ENCODE assay signal across 9 mouse cellular contexts in genomic region chr14:55101592-55101991, GRCm38 (mm10). TPM values are rescaled to one million over a fixed set of nuclear protein-coding genes. Genes with fewer than 3 reads are reported as not detected.
A peak's percentile ranks its signal among the peaks of the same experiment; 100 is the strongest.
DNase-seq lines count a peak whose midpoint lies in the region; ATAC-seq and TF ChIP-seq lines count a peak whose summit lies in the region.
"Had no signal": no experiment of that assay in that cellular context is flagged by ENCODE, and none has a peak within 500 bp of the region (broad histone marks: within the 10 kb centered on the region; RNA-seq: fewer than 3 reads in every experiment).

No protein-coding gene starts in this region.

- no peak overlapping the region for H3K4me2 ChIP-seq in midbrain, embryonic 11.5 days
- H3K4me2 ChIP-seq: neural tube, embryonic 12.5 days had no signal

- H3K36me3 ChIP-seq in midbrain, embryonic 10.5 days: peaks cover 27% of the 10 kb centered on the region
- H3K36me3 ChIP-seq in midbrain, embryonic 11.5 days (ENCODE audit: control insufficient read depth, insufficient read depth, low read length): no peaks in the 10 kb centered on the region

- H3K27me3 ChIP-seq in midbrain, embryonic 10.5 days (ENCODE audit: low read depth, poor library complexity, severe bottlenecking): peaks cover 20% of the 10 kb centered on the region
- H3K27me3 ChIP-seq in midbrain, embryonic 11.5 days (ENCODE audit: control insufficient read depth, insufficient read depth, low read length): no peaks in the 10 kb centered on the region
- H3K27me3 ChIP-seq: neural tube, embryonic 12.5 days had no signal

- no peak overlapping the region for H3K4me3 ChIP-seq in midbrain, embryonic 10.5 days
- H3K4me3 ChIP-seq in midbrain, embryonic 11.5 days (ENCODE audit: low read depth, low read length): no peak overlapping the region
- H3K4me3 ChIP-seq in embryonic fibroblast, embryonic 13.5 days (ENCODE audit: insufficient read depth, low read length): no peak overlapping the region
- H3K4me3 ChIP-seq: neural tube, embryonic 12.5 days had no signal

- TF ChIP-seq CTCF in embryonic fibroblast, embryonic 13.5 days (IDR thresholded peaks at IDR 0.05; ENCODE audit: borderline replicate concordance, insufficient read depth, low read length): peak; percentile 18; the same call in 1 of the 2 replicates

- no peak for ATAC-seq in midbrain, embryonic 11.5 days (ENCODE audit: low FRiP score)

- no peak for TF ChIP-seq POLR2A in embryonic fibroblast, embryonic 13.5 days (IDR thresholded peaks at IDR 0.05; ENCODE audit: low read depth, low read length)

- 50% methylated on average over 4 of the region's 4 CpGs for whole genome bisulfite sequencing in midbrain, embryonic 10.5 days
- WGBS in midbrain, embryonic 11.5 days: 46% methylated on average over 4 of the region's 4 CpGs

- peak; percentile 61 for DNase-seq in gastrocnemius, adult 18-20 months (ENCODE audit: low spot score)
- DNase-seq in gastrocnemius, postnatal 4 days (ENCODE audit: low spot score in 2 of 2): no peak
- peak; percentile 60 for DNase-seq in midbrain, embryonic 10.5 days (ENCODE audit: low spot score)
- DNase-seq in midbrain, embryonic 11.5 days (ENCODE audit: low spot score, missing footprints): no peak
- DNase-seq in ZHBTc4 (ENCODE audit: low read depth, low spot score): peak; percentile 75
- peak; percentile 79 for DNase-seq in lung, postnatal 36 days
- no peak for DNase-seq in urinary bladder, postnatal 14 days (ENCODE audit: low spot score)

- H3K27ac ChIP-seq in midbrain, embryonic 10.5 days (replicated peaks): no peak overlapping the region
- no peak overlapping the region for H3K27ac ChIP-seq in midbrain, embryonic 11.5 days (ENCODE audit: low read depth, low read length)
- no peak overlapping the region for H3K27ac ChIP-seq in embryonic fibroblast, embryonic 13.5 days (ENCODE audit: insufficient read depth, low read length)
- H3K27ac ChIP-seq: neural tube, embryonic 12.5 days had no signal

- no peaks in the 10 kb centered on the region for H3K9me3 ChIP-seq in midbrain, embryonic 10.5 days (replicated peaks)
- no peaks in the 10 kb centered on the region for H3K9me3 ChIP-seq in midbrain, embryonic 11.5 days (ENCODE audit: control insufficient read depth, low read length)
- H3K9me3 ChIP-seq: neural tube, embryonic 12.5 days had no signal

- no peak overlapping the region for H3K9ac ChIP-seq in midbrain, embryonic 11.5 days (ENCODE audit: low read length)
- H3K9ac ChIP-seq: neural tube, embryonic 12.5 days had no signal

- peaks cover 33% of the 10 kb centered on the region for H3K4me1 ChIP-seq in midbrain, embryonic 10.5 days
- H3K4me1 ChIP-seq in midbrain, embryonic 11.5 days (ENCODE audit: control insufficient read depth, insufficient read depth, low read length): peaks cover 18% of the 10 kb centered on the region
- H3K4me1 ChIP-seq in embryonic fibroblast, embryonic 13.5 days (ENCODE audit: control insufficient read depth, insufficient read depth, low read length): no peaks in the 10 kb centered on the region

RNA-seq across cellular contexts. Expression of gene Ap1g2, which starts 4.8 kb away (rescaled TPM):
- total RNA-seq in gastrocnemius, adult 18-20 months (2021): 1 to 10 TPM; 4.2 to 4.9 TPM
- total RNA-seq in gastrocnemius, postnatal 4 days (2021): 1 to 10 TPM; 6.5 to 8.3 TPM
- 12.7 and 15.0 TPM in 2 replicates for polyA plus RNA-seq in midbrain, embryonic 10.5 days (2016; fragmentation: Nextera tagmentation; extraction: Ambion mirVana)
- polyA plus RNA-seq in midbrain, embryonic 11.5 days (2014; fragmentation: Nextera tagmentation; extraction: Ambion mirVana): 9.5 and 10.1 TPM in 2 replicates
- polyA plus RNA-seq in embryonic fibroblast, embryonic 13.5 days (2011; ENCODE audit: insufficient read length, low read depth, missing spikeins): 6.7 and 10.0 TPM in 2 replicates

RNA-seq across cellular contexts. Expression of gene Thtpa, which starts 7.0 kb away (rescaled TPM):
- 10 to 100 TPM; 12.1 to 14.8 TPM for total RNA-seq in gastrocnemius, adult 18-20 months (2021)
- total RNA-seq in gastrocnemius, postnatal 4 days (2021): 10 to 100 TPM; 12.9 to 14.0 TPM
- 28.1 and 30.8 TPM in 2 replicates for polyA plus RNA-seq in midbrain, embryonic 10.5 days (2016; fragmentation: Nextera tagmentation; extraction: Ambion mirVana)
- 22.0 and 22.7 TPM in 2 replicates for polyA plus RNA-seq in midbrain, embryonic 11.5 days (2014; fragmentation: Nextera tagmentation; extraction: Ambion mirVana)
- 13.1 and 17.1 TPM in 2 replicates for polyA plus RNA-seq in embryonic fibroblast, embryonic 13.5 days (2011; ENCODE audit: insufficient read length, low read depth, missing spikeins)

RNA-seq across cellular contexts. Expression of gene Zfhx2, which starts 9.5 kb away (rescaled TPM):
- 1 to 10 TPM; 4.9 to 5.6 TPM for total RNA-seq in gastrocnemius, adult 18-20 months (2021)
- 1 to 10 TPM; 2.9 to 4.0 TPM for total RNA-seq in gastrocnemius, postnatal 4 days (2021)
- 7.6 and 12.5 TPM in 2 replicates for polyA plus RNA-seq in midbrain, embryonic 10.5 days (2016; fragmentation: Nextera tagmentation; extraction: Ambion mirVana)
- 11.3 and 11.5 TPM in 2 replicates for polyA plus RNA-seq in midbrain, embryonic 11.5 days (2014; fragmentation: Nextera tagmentation; extraction: Ambion mirVana)
- polyA plus RNA-seq in embryonic fibroblast, embryonic 13.5 days (2011; ENCODE audit: insufficient read length, low read depth, missing spikeins): 1.9 and 3.5 TPM in 2 replicates

RNA-seq across cellular contexts. Expression of gene Jph4, which starts 15.1 kb away (rescaled TPM):
- under 1 TPM; 0.07 to 0.11 TPM for total RNA-seq in gastrocnemius, adult 18-20 months (2021)
- 1 to 10 TPM; 1.3 to 2.0 TPM for total RNA-seq in gastrocnemius, postnatal 4 days (2021)
- 0.53 and 1.2 TPM in 2 replicates for polyA plus RNA-seq in midbrain, embryonic 10.5 days (2016; fragmentation: Nextera tagmentation; extraction: Ambion mirVana)
- 2.2 and 2.8 TPM in 2 replicates for polyA plus RNA-seq in midbrain, embryonic 11.5 days (2014; fragmentation: Nextera tagmentation; extraction: Ambion mirVana)
- 0.73 and 1.6 TPM in 2 replicates for polyA plus RNA-seq in embryonic fibroblast, embryonic 13.5 days (2011; ENCODE audit: insufficient read length, low read depth, missing spikeins)

Comparison
In these comparisons a context has a peak if more than half of its experiments do, and no peak if none do; other contexts are left out.
1. DNase-seq: peak in gastrocnemius, adult 18-20 months (single experiment), midbrain, embryonic 10.5 days (single experiment), ZHBTc4 (single experiment) and lung, postnatal 36 days (single experiment); none in gastrocnemius, postnatal 4 days (0 of 2), midbrain, embryonic 11.5 days (single experiment) and urinary bladder, postnatal 14 days (single experiment).